Mouse (Mus musculus) CH12.LX (cell line): ENCODE results near the gene Gm17349. TPM values are rescaled to one million over a fixed set of nuclear protein-coding genes. Genes with fewer than 3 reads are reported as not detected.

ENCODE experiments used
- DNase-seq: peaks from one replicate; pipeline ENCODE4 v3.0.0-alpha.2; 2013; ENCODE audit errors: extremely low read depth
- H3K27ac ChIP-seq: 2 replicates; pipeline ENCODE4 v1.5.1; 2012; ENCODE audit warnings: low read depth, mild to moderate bottlenecking, control low read depth, moderate library complexity; ENCODE audit not compliant: insufficient read depth
- H3K27me3 ChIP-seq: replicated peaks from 2 replicates; pipeline ENCODE3; 2012; ENCODE audit warnings: inconsistent platforms
- H3K36me3 ChIP-seq, 2 experiments: replicated peaks in 1 of 2; 2 replicates each; pipeline versions ENCODE3 to v1.6.1; 2012; ENCODE audit warnings: inconsistent platforms in 1 of 2, low read length in 1 of 2, mild to moderate bottlenecking in 1 of 2, mixed read lengths in 1 of 2, moderate library complexity in 1 of 2; ENCODE audit not compliant: control insufficient read depth in 1 of 2, insufficient read depth in 1 of 2
- H3K4me1 ChIP-seq, 2 experiments: 2 replicates each; pipeline ENCODE4 v1.6.1; 2012; ENCODE audit warnings: inconsistent platforms in 1 of 2, moderate library complexity in 1 of 2; ENCODE audit not compliant: insufficient read depth in 2 of 2, control insufficient read depth in 1 of 2
- H3K4me2 ChIP-seq: 2 replicates; pipeline ENCODE4 v1.6.1; 2012; ENCODE audit warnings: low read depth, mild to moderate bottlenecking, control low read depth; ENCODE audit not compliant: poor library complexity, insufficient read depth, severe bottlenecking
- H3K4me3 ChIP-seq, 3 experiments: fragments of 150-350 bp in 1 of 3; sonication (generic) in 1 of 3; replicated peaks in 1 of 3; 2 replicates each; pipeline versions ENCODE3 to v1.5.1; 2011 to 2012; ENCODE audit warnings: low read depth in 2 of 3, low read length in 2 of 3, mild to moderate bottlenecking in 2 of 3, moderate library complexity in 2 of 3, control low read depth in 1 of 3, improper control_type of control experiment in 1 of 3, inconsistent platforms in 1 of 3, mixed read lengths in 1 of 3; ENCODE audit not compliant: poor library complexity in 1 of 3
- H3K79me2 ChIP-seq: replicated peaks from 2 replicates; pipeline ENCODE4 v1.6.1; 2012; ENCODE audit warnings: mild to moderate bottlenecking, moderate library complexity; ENCODE audit not compliant: control insufficient read depth, poor library complexity, insufficient read depth, severe bottlenecking; ENCODE audit errors: extremely low read depth
- H3K9ac ChIP-seq: 2 replicates; pipeline ENCODE4 v1.6.1; 2012; ENCODE audit warnings: low read depth, mild to moderate bottlenecking, control low read depth, moderate library complexity; ENCODE audit not compliant: insufficient read depth
- H3K9me3 ChIP-seq: replicated peaks from 2 replicates; pipeline ENCODE3; 2012; ENCODE audit warnings: low read length, inconsistent platforms, mixed read lengths
- BHLHE40 ChIP-seq: IDR thresholded peaks from 2 replicates; pipeline ENCODE4 v1.6.1; 2011; ENCODE audit warnings: mild to moderate bottlenecking, low read depth, low read length, improper control_type of control experiment
- CHD1 ChIP-seq: IDR thresholded peaks from 2 replicates; pipeline ENCODE4 v1.6.1; 2012; ENCODE audit warnings: low read depth, low read length, improper control_type of control experiment, inconsistent platforms
- CTCF ChIP-seq, 2 experiments: IDR thresholded peaks in 1 of 2; conservative IDR thresholded peaks in 1 of 2; 2 replicates each; pipeline ENCODE4 v1.5.1; 2011 to 2012; ENCODE audit warnings: low read depth in 2 of 2, low read length in 2 of 2, improper control_type of control experiment in 1 of 2, inconsistent platforms in 1 of 2, mild to moderate bottlenecking in 1 of 2, moderate library complexity in 1 of 2
- ELF1 ChIP-seq: IDR thresholded peaks from 2 replicates; pipeline ENCODE4 v1.6.1; 2014; ENCODE audit warnings: low read depth, mild to moderate bottlenecking, inconsistent platforms, low read length, improper control_type of control experiment
- EP300 ChIP-seq: IDR thresholded peaks from 2 replicates; pipeline ENCODE4 v1.6.1; 2011; ENCODE audit warnings: low read length, improper control_type of control experiment
- GABPA ChIP-seq: IDR thresholded peaks from 2 replicates; pipeline ENCODE4 v1.6.1; 2012; ENCODE audit warnings: low read depth, low read length, improper control_type of control experiment, inconsistent platforms; ENCODE audit not compliant: insufficient replicate concordance
- IRF4 ChIP-seq: IDR thresholded peaks from 2 replicates; pipeline ENCODE4 v1.6.1; 2014; ENCODE audit warnings: low read depth, mild to moderate bottlenecking, inconsistent platforms, low read length, improper control_type of control experiment
- JUN ChIP-seq: IDR thresholded peaks from 2 replicates; pipeline ENCODE4 v1.6.1; 2011; ENCODE audit warnings: low read depth, mild to moderate bottlenecking, low read length, improper control_type of control experiment, moderate library complexity; ENCODE audit not compliant: insufficient read depth
- JUND ChIP-seq: conservative IDR thresholded peaks from 2 replicates; pipeline ENCODE4 v1.6.1; 2011; ENCODE audit warnings: low read depth, low read length, improper control_type of control experiment
- MAX ChIP-seq: IDR thresholded peaks from 2 replicates; pipeline ENCODE4 v1.6.1; 2011; ENCODE audit warnings: low read length, improper control_type of control experiment
- MEF2A ChIP-seq: IDR thresholded peaks from 2 replicates; pipeline ENCODE4 v1.6.1; 2014; ENCODE audit warnings: low read depth, mild to moderate bottlenecking, inconsistent platforms, low read length, improper control_type of control experiment, borderline replicate concordance
- NELFE ChIP-seq: IDR thresholded peaks from 2 replicates; pipeline ENCODE4 v1.6.1; 2011; ENCODE audit warnings: low read depth, low read length, improper control_type of control experiment
- NRF1 ChIP-seq: IDR thresholded peaks from 2 replicates; pipeline ENCODE4 v1.6.1; 2014; ENCODE audit warnings: low read depth, mild to moderate bottlenecking, inconsistent platforms, low read length, improper control_type of control experiment, moderate library complexity
- POLR2A ChIP-seq: IDR thresholded peaks from 2 replicates; pipeline ENCODE4 v1.6.1; 2011; ENCODE audit warnings: low read depth, mild to moderate bottlenecking, improper control_type of control experiment, low read length
- POLR2AphosphoS2 ChIP-seq: IDR thresholded peaks from 2 replicates; pipeline ENCODE4 v1.6.1; 2011; ENCODE audit warnings: low read depth, low read length, improper control_type of control experiment
- SIN3A ChIP-seq: IDR thresholded peaks from 2 replicates; pipeline ENCODE4 v1.6.1; 2012; ENCODE audit warnings: low read length, improper control_type of control experiment, inconsistent platforms
- SMC3 ChIP-seq: IDR thresholded peaks from 2 replicates; pipeline ENCODE4 v1.6.1; 2011; ENCODE audit warnings: low read depth, low read length, improper control_type of control experiment
- TCF12 ChIP-seq: IDR thresholded peaks from 2 replicates; pipeline ENCODE4 v1.6.1; 2014; ENCODE audit warnings: low read depth, mild to moderate bottlenecking, inconsistent platforms, low read length, improper control_type of control experiment
- UBTF ChIP-seq: IDR thresholded peaks from 2 replicates; pipeline ENCODE4 v1.6.1; 2012; ENCODE audit warnings: low read depth, mild to moderate bottlenecking, inconsistent platforms, low read length, improper control_type of control experiment, moderate library complexity
- USF2 ChIP-seq: conservative IDR thresholded peaks from 2 replicates; pipeline ENCODE4 v1.6.1; 2011; ENCODE audit warnings: low read depth, low read length, improper control_type of control experiment
- ZKSCAN1 ChIP-seq: IDR thresholded peaks from 2 replicates; pipeline ENCODE4 v1.6.1; 2012; ENCODE audit warnings: low read depth, inconsistent platforms, low read length, improper control_type of control experiment, borderline replicate concordance
- ZMIZ1 ChIP-seq: IDR thresholded peaks from 2 replicates; pipeline ENCODE4 v1.6.1; 2012; ENCODE audit warnings: low read depth, mild to moderate bottlenecking, inconsistent platforms, low read length, improper control_type of control experiment
- dilution Hi-C: fragments of 300-500 bp; cut with MboI; formaldehyde crosslinking; loops from 2 replicates; pipeline ENCODE4 v1.14.3; 2020; ENCODE audit warnings: low sequenced_read_pairs; ENCODE audit not compliant: extremely low pct_unique_long_range_greater_than_20kb, extremely low pct_ligation_motif_present
- in situ Hi-C: fragments of 300-500 bp; cut with MboI; formaldehyde crosslinking; loops from 3 replicates; pipeline ENCODE4 v1.14.3; 2019; ENCODE audit warnings: low sequenced_read_pairs, low pct_ligation_motif_present, low pct_unique_long_range_greater_than_20kb, mixed read lengths
- polyA plus RNA-seq: library from polyadenylated mRNA; unstranded; fragments of >175 nt; gene quantifications from 2 replicates; pipeline ENCODE4 v1.2.1, GENCODE M21; 2012; ENCODE audit warnings: low read depth; ENCODE audit not compliant: insufficient read length
- total RNA-seq, 2 experiments: library from RNA; depleted of rRNA; stranded (reverse); fragments of 300-350 nt in 1 of 2; fragments of >200 nt in 1 of 2; gene quantifications; 2 replicates each; pipeline ENCODE4 v1.2.3; 2012 to 2014

Gene Gm17349
- total and polyA plus RNA-seq, 3 experiments, result 2.1 TPM; not detected in 2

GRCm38 (mm10) chr15:99682880-99683279 lies 22.4 kb downstream of the Gm17349 start:
- no peaks in the 10 kb centered on the region for H3K4me1 ChIP-seq
- H3K27ac ChIP-seq, result no peak overlapping the region
- H3K79me2 ChIP-seq, result no peaks in the 10 kb centered on the region
- peaks cover 62% of the 10 kb centered on the region for H3K27me3 ChIP-seq
- H3K4me3 ChIP-seq, result no peak overlapping the region
- H3K36me3 ChIP-seq, result no peaks in the 10 kb centered on the region
- H3K9ac ChIP-seq, result no peak overlapping the region
- H3K4me2 ChIP-seq, result no peak overlapping the region
- DNase-seq, result peak; percentile 49
- TF ChIP-seq POLR2A (no peak), CTCF (conservative IDR thresholded peaks at IDR 0.05 in 1 of 2, IDR thresholded peaks at IDR 0.05 in 1 of 2; ENCODE audit: low read depth in 2 of 2, low read length in 2 of 2) (peak; percentile 42 to 50)
- in situ Hi-C loops, result no loop called here
- peaks cover 3% of the 10 kb centered on the region for H3K9me3 ChIP-seq
- dilution Hi-C loops, result no loop called here

DNA sequence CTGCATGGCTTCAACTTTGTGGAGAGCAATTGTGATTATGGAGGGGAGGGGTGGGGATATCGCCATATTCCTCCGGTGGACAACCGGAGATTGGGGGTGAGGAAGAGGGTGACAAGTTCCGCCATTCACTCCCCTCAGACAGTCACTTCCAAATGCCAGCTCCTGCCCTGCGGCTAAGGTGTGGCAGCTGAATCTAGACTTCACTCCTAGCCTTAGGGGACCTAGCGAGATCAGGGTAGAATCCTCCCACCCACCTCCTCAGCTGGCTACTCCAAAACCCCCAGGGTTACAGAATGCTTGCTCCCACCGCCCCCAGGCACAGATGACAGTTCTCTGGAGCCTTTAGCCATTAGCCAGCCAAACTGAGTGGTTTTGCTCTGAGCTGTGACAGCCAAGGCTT lies 26.3 kb downstream of the Gm17349 start:
- H3K4me1 ChIP-seq, result no peaks in the 10 kb centered on the region
- H3K79me2 ChIP-seq, result no peaks in the 10 kb centered on the region
- TF ChIP-seq JUN, result no peak
- TF ChIP-seq SMC3, result no peak
- TF ChIP-seq NRF1, result no peak
- TF ChIP-seq UBTF, result no peak
- no peak for TF ChIP-seq IRF4
- TF ChIP-seq JUND, result no peak
- TF ChIP-seq ZKSCAN1, result no peak
- no peak for TF ChIP-seq MEF2A
- TF ChIP-seq EP300, result no peak
- no peak for TF ChIP-seq BHLHE40
- no peak for TF ChIP-seq MAX
- no peak for TF ChIP-seq TCF12
- no peak overlapping the region for H3K4me3 ChIP-seq
- DNase-seq, result no peak
- no peak overlapping the region for H3K9ac ChIP-seq
- peaks cover 68% of the 10 kb centered on the region for H3K27me3 ChIP-seq
- H3K4me2 ChIP-seq, result no peak overlapping the region
- H3K9me3 ChIP-seq, result peaks cover 3% of the 10 kb centered on the region
- no peak overlapping the region for H3K27ac ChIP-seq
- in situ Hi-C loops (no loop called here), dilution Hi-C loops (no loop called here)
- H3K36me3 ChIP-seq, result no peaks in the 10 kb centered on the region

- in situ Hi-C loops, result no loop called here
- H3K27me3 ChIP-seq, result peaks cover 73% of the 10 kb centered on the region
- H3K4me2 ChIP-seq, result no peak overlapping the region
- H3K4me3 ChIP-seq, result no peak overlapping the region
- no peak overlapping the region for H3K9ac ChIP-seq
- H3K27ac ChIP-seq, result no peak overlapping the region
- no peaks in the 10 kb centered on the region for H3K4me1 ChIP-seq
- H3K9me3 ChIP-seq, result peaks cover 3% of the 10 kb centered on the region
- dilution Hi-C loops, result no loop called here
- TF ChIP-seq CTCF (conservative IDR thresholded peaks at IDR 0.05 in 1 of 2, IDR thresholded peaks at IDR 0.05 in 1 of 2; ENCODE audit: low read depth in 2 of 2, low read length in 2 of 2) (peak; percentile 50 to 69; a peak in 3 of 4 replicates), ZMIZ1 (no peak), JUND (no peak), USF2 (no peak), SIN3A (no peak), BHLHE40 (no peak), NELFE (no peak), JUN (no peak), ZKSCAN1 (no peak), ELF1 (no peak), EP300 (no peak), POLR2AphosphoS2 (no peak), SMC3 (peak; percentile 28; the same call in 1 of the 2 replicates), NRF1 (no peak), GABPA (no peak), CHD1 (no peak)
- DNase-seq, result peak; percentile 53
- no peaks in the 10 kb centered on the region for H3K36me3 ChIP-seq
- no peaks in the 10 kb centered on the region for H3K79me2 ChIP-seq
Measured at GRCm38 (mm10) chr15:99678063-99678800, 27.1 kb downstream of the Gm17349 start.
